Mouse (Mus musculus): ENCODE data around the gene Nt5m. TPM values are rescaled to one million over a fixed set of nuclear protein-coding genes. Genes with fewer than 3 reads are reported as not detected.

Nt5m gene
- polyA plus RNA-seq, 1 experiment from 2014 or later, result 25.7 TPM

DNA sequence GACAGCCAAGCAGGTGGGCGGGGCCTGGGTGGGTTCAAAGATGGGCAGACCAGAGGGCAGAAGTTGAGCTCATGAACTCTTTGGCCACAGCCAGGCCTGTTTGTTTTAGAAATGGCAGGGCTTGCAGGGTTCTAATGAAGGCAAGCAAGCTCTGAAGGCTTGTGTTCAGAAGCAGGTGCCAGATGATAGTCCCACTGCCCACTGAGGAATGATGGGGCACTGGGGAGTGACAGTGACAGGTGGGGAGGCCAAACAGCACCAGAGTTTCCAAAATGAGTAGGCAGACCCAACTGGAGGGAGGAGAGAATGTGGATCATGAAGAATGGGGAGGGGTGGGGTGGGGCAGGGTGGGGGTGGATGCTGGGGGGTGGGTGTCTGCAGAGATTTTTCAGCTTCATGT is 34.0 kb upstream of the Nt5m start:
- Histone ChIP-seq H3K9ac (replicated peaks; ENCODE audit: low read depth) (no peak overlapping the region), H3K4me3 (ENCODE audit: low read depth, low read length) (no peak overlapping the region), H3K27ac (ENCODE audit: low read length) (no peak overlapping the region), H3K9me3 (ENCODE audit: low read length) (no peaks in the 10 kb centered on the region), H3K36me3 (ENCODE audit: insufficient read depth, low read length) (peaks cover 29% of the 10 kb centered on the region), H3K4me2 (replicated peaks; ENCODE audit: low read depth, low read length) (no peak overlapping the region), H3K27me3 (replicated peaks; ENCODE audit: insufficient read depth, low read length) (no peaks in the 10 kb centered on the region), H3K4me1 (ENCODE audit: insufficient read depth, low read depth, low read length) (peaks cover 6% of the 10 kb centered on the region; the same call in 1 of the 2 replicates)
- DNase-seq (ENCODE audit: low spot score) (no peak), ATAC-seq (no peak)
- TF ChIP-seq EP300 (IDR thresholded peaks at IDR 0.05) (no peak), CTCF (IDR thresholded peaks at IDR 0.05) (no peak)
- 86% methylated on average over 1 of the region's 1 CpGs for WGBS

DNA sequence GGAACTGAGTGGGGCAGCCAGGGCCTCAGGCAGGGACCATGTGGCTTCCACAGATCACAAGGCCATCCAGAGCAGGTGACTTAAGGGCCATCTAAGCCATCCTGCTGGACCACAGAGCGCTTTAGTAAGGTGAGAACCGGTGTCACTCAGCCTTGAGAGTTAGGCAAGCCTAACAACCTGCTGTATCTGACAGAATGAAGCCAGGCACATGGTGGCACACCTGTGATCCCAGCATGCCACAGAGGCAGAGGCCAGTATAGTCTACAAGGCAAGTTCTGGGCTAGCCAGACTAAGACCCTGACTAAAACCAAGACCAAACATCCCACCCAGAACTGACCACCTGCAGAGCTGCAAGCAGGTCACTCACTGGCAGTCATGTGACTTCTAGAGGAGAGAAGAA is 33.6 kb upstream of the Nt5m start:
- Histone ChIP-seq H3K27me3 (replicated peaks; ENCODE audit: insufficient read depth, low read length) (no peaks in the 10 kb centered on the region), H3K36me3 (ENCODE audit: insufficient read depth, low read length) (peaks cover 25% of the 10 kb centered on the region), H3K4me3 (ENCODE audit: low read depth, low read length) (no peak overlapping the region), H3K9me3 (ENCODE audit: low read length) (no peaks in the 10 kb centered on the region), H3K4me1 (ENCODE audit: insufficient read depth, low read depth, low read length) (peaks cover 6% of the 10 kb centered on the region; the same call in 1 of the 2 replicates), H3K4me2 (replicated peaks; ENCODE audit: low read depth, low read length) (no peak overlapping the region), H3K27ac (ENCODE audit: low read length) (no peak overlapping the region), H3K9ac (replicated peaks; ENCODE audit: low read depth) (no peak overlapping the region)
- WGBS, result 91% methylated on average over 2 of the region's 2 CpGs
- ATAC-seq, result no peak
- no peak for DNase-seq (ENCODE audit: low spot score)
- no peak for TF ChIP-seq EP300 (IDR thresholded peaks at IDR 0.05)

DNA sequence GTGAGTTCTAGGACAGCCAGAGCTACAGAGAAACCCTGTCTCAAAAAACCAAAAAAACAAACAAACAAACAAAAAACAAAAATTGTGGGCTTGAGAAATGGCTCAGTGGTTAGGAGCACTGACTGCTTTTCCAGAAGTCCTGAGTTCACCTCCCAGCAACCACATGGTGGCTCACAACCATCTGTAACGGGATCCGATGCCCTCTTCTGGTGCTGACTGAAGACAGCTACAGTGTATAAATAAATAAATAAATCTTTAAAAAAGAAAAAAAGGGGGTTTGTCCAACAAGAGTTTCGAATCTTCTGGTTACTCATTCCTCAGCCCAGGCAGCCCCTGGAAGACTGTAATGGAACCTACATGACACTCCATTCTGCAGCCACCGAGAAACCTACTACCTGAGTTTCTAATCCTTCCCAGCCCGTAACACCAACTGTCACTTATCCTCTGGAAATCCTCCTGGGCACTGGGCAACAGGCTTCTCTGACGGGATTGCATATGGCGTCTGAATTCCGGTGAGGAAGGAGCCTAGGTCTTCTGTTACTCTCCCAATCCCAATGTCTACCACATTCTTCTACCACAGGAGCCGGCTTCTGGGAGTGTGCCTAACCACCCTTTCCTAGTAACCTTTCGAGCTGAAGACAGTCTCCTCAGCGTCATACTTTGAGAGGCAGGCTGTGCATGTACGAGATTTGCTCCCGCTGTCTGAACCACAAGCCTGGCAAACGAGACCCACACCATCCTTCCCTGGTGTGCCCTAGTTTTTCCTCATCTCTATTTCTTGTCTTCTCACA is 30.9 kb upstream of the Nt5m start:
- no peaks in the 10 kb centered on the region for H3K27me3 ChIP-seq (replicated peaks; ENCODE audit: insufficient read depth, low read length)
- H3K36me3 ChIP-seq (ENCODE audit: insufficient read depth, low read length), result peaks cover 9% of the 10 kb centered on the region
- peak overlapping the region; percentile 61 for H3K4me2 ChIP-seq (replicated peaks; ENCODE audit: low read depth, low read length)
- no peak for TF ChIP-seq EP300 (IDR thresholded peaks at IDR 0.05)
- peak; percentile 40 for TF ChIP-seq CTCF (IDR thresholded peaks at IDR 0.05)
- H3K27ac ChIP-seq (ENCODE audit: low read length), result peak overlapping the region; percentile 98
- peak; percentile 12 for DNase-seq (ENCODE audit: low spot score)
- H3K4me3 ChIP-seq (ENCODE audit: low read depth, low read length), result peak overlapping the region; percentile 86
- no peak for ATAC-seq
- WGBS, result 56% methylated on average over 14 of the region's 14 CpGs
- H3K9me3 ChIP-seq (ENCODE audit: low read length), result no peaks in the 10 kb centered on the region
- H3K9ac ChIP-seq (replicated peaks; ENCODE audit: low read depth), result peak overlapping the region; percentile 99; the same call in 1 of the 2 replicates
- peaks cover 6% of the 10 kb centered on the region; the same call in 1 of the 2 replicates for H3K4me1 ChIP-seq (ENCODE audit: insufficient read depth, low read depth, low read length)

DNA sequence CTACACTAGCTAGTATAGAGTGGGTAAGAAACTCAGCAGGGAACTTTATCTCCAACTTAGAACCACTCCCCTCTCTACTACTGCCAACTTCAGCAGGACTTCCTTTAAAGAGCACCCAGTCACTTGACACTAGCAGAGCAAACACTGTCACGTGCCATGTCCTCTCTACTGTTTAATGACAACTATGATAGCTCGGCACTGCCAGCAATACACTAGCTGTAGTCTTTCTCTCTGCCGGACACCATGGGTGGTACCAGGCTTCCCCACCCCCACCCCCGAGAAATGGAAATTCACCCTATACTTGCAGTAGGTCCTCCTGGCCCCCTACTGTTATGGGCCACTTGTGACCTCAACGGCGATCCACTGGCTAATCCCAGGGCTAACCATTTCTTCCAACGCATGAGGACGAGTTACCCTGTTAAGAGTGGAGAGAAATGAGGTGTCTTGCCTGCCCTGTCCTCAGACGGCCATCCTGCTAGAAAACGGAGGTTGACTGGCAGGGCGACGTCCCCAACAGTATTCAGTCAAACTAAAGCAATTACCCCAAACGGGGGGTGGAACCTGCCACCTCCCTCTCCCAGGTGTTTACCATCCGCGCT is 30.1 kb upstream of the Nt5m start:
- WGBS, result 0% methylated on average over 15 of the region's 15 CpGs
- Histone ChIP-seq H3K27ac (ENCODE audit: low read length) (peak overlapping the region; percentile 98), H3K36me3 (ENCODE audit: insufficient read depth, low read length) (0 out of 2 replicates have a peak, but pooled peaks cover 4% of the 10 kb centered on the region), H3K9me3 (ENCODE audit: low read length) (no peaks in the 10 kb centered on the region), H3K27me3 (replicated peaks; ENCODE audit: insufficient read depth, low read length) (no peaks in the 10 kb centered on the region), H3K4me1 (ENCODE audit: insufficient read depth, low read depth, low read length) (peaks cover 6% of the 10 kb centered on the region; the same call in 1 of the 2 replicates), H3K9ac (replicated peaks; ENCODE audit: low read depth) (peak overlapping the region; percentile 99), H3K4me2 (replicated peaks; ENCODE audit: low read depth, low read length) (peak overlapping the region; percentile 61), H3K4me3 (ENCODE audit: low read depth, low read length) (peak overlapping the region; percentile 86)
- peak; percentile 96 for DNase-seq (ENCODE audit: low spot score)
- ATAC-seq, result peak; percentile 77
- TF ChIP-seq EP300 (IDR thresholded peaks at IDR 0.05), result no peak
- TF ChIP-seq CTCF (IDR thresholded peaks at IDR 0.05), result no peak

DNA sequence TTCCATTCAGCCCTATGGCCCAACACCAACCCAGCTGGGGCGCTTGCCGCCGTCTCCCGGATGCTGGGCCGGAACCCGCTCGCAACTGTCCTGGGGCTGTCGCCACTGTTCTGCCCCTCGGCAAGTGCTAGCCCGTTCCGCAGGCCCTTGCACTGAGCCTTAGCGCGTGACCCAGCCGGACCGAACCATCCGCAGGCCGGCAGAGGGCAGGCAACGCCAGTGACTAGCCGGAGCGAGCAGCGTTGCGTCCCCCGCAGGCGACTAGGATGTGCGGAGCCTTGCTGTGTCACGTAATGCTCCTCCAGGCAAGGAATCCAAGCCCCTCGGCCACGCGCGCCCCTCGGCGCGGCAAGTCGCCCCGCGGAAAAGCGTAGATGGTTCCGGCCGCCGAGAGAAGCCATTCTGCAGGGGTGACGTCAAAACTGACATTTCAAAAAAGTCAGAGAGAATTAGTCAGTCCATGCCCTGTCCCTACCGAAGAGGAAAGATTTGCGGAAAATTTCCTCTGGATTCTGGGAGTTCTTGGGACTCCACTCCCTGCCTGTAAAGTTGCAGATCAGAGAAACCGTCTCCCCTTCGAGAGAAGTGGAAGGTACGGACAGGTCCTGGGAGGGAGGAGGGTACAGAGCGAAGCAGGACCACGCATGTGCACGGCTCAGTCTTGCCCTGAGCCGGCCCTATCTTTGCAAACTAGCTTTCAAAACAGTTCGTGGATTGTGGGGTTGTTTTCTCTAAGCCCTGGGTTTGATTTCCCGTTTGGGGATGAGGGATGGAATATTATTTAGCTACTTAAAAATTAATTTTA is 29.4 kb upstream of the Nt5m start, which contains the start of gene Flcn:
Flcn (minus strand) TSS at position 347 of the 805 bp plus-strand sequence.
- peak; percentile 93 for ATAC-seq
- TF ChIP-seq CTCF (IDR thresholded peaks at IDR 0.05) (peak; percentile 76), EP300 (IDR thresholded peaks at IDR 0.05) (peak; percentile 59)
- no peaks in the 10 kb centered on the region for H3K36me3 ChIP-seq (ENCODE audit: insufficient read depth, low read length)
- peak within 1 kb of the TSS; percentile 61 for H3K4me2 ChIP-seq (replicated peaks; ENCODE audit: low read depth, low read length)
- peak within 1 kb of the TSS; percentile 99 for H3K9ac ChIP-seq (replicated peaks; ENCODE audit: low read depth)
- H3K27ac ChIP-seq (ENCODE audit: low read length), result peak within 1 kb of the TSS; percentile 98
- peak; percentile 97 for DNase-seq (ENCODE audit: low spot score)
- under 1% methylated on average over 50 of the region's 52 CpGs for WGBS
- no peaks in the 10 kb centered on the region for H3K27me3 ChIP-seq (replicated peaks; ENCODE audit: insufficient read depth, low read length)
- H3K4me1 ChIP-seq (ENCODE audit: insufficient read depth, low read depth, low read length), result peaks cover 6% of the 10 kb centered on the region; the same call in 1 of the 2 replicates
- no peaks in the 10 kb centered on the region for H3K9me3 ChIP-seq (ENCODE audit: low read length)
- peak within 1 kb of the TSS; percentile 86 for H3K4me3 ChIP-seq (ENCODE audit: low read depth, low read length)

Measured in lung, postnatal 0 days (tissue).